8 mouse cellular contexts compared by ENCODE assay signal in genomic region chr1:176999011-176999410, GRCm38 (mm10).
DNase-seq lines count a peak whose midpoint lies in the region; ATAC-seq and TF ChIP-seq lines count a peak whose summit lies in the region.

No protein-coding gene starts in this region.

- no peak overlapping the region for H3K4me2 ChIP-seq in neural tube, embryonic 11.5 days (ENCODE audit: low read depth)

- DNase-seq in kidney, adult 2 months, result peak; percentile 19
- DNase-seq in kidney, adult 9 months, result no peak
- DNase-seq in embryo, embryonic 10 days (ENCODE audit: low spot score), result peak; percentile 82
- DNase-seq in hindlimb bud, embryonic 11.5 days (ENCODE audit: extremely low spot score, low read depth, low spot score), result peak; percentile 67
- peak; percentile 79 for DNase-seq in neural tube, embryonic 11.5 days (ENCODE audit: low spot score)
- DNase-seq in right cerebral cortex, adult 18-20 months, result no peak
- DNase-seq in thymus, postnatal 0 days (ENCODE audit: low spot score), result no peak

- peak; percentile 52 for ATAC-seq in neural tube, embryonic 11.5 days (ENCODE audit: insufficient read depth, low FRiP score, low TSS enrichment)
- no peak for ATAC-seq in erythroblast, adult 5-6 weeks (replicated peaks; ENCODE audit: low FRiP score, poor library complexity, severe bottlenecking)

- no peak for TF ChIP-seq POLR2A in kidney, adult 2 months (IDR thresholded peaks at IDR 0.05; ENCODE audit: low read depth, low read length)

- no peak overlapping the region for H3K4me3 ChIP-seq in kidney, adult 2 months (ENCODE audit: insufficient read depth, low read depth, low read length)
- H3K4me3 ChIP-seq in neural tube, embryonic 11.5 days (ENCODE audit: low read depth, low read length), result no peak overlapping the region

- no peak overlapping the region for H3K9ac ChIP-seq in neural tube, embryonic 11.5 days (ENCODE audit: low read length)

- 62% methylated on average over 6 of the region's 6 CpGs for WGBS in kidney, adult 2 months
- 8% methylated on average over 6 of the region's 6 CpGs for WGBS in neural tube, embryonic 11.5 days

- H3K9me3 ChIP-seq in neural tube, embryonic 11.5 days (ENCODE audit: control insufficient read depth, low read length), result no peaks in the 10 kb centered on the region

- peaks cover 4% of the 10 kb centered on the region; the same call in 1 of the 2 replicates for H3K4me1 ChIP-seq in kidney, adult 2 months (ENCODE audit: control insufficient read depth, insufficient read depth, low read length)
- peaks cover 49% of the 10 kb centered on the region for H3K4me1 ChIP-seq in neural tube, embryonic 11.5 days (ENCODE audit: control insufficient read depth, insufficient read depth, low read length)

- no peaks in the 10 kb centered on the region for H3K27me3 ChIP-seq in kidney, adult 2 months (replicated peaks; ENCODE audit: control insufficient read depth, insufficient read depth, low read length)
- no peaks in the 10 kb centered on the region for H3K27me3 ChIP-seq in neural tube, embryonic 11.5 days (ENCODE audit: control insufficient read depth, insufficient read depth, low read length)

- H3K36me3 ChIP-seq in kidney, adult 2 months (ENCODE audit: control insufficient read depth, insufficient read depth, low read length), result no peaks in the 10 kb centered on the region
- no peaks in the 10 kb centered on the region for H3K36me3 ChIP-seq in neural tube, embryonic 11.5 days (ENCODE audit: control insufficient read depth, insufficient read depth, low read length)

- no peak overlapping the region for H3K27ac ChIP-seq in kidney, adult 2 months (ENCODE audit: insufficient read depth, low read depth, low read length)
- H3K27ac ChIP-seq in neural tube, embryonic 11.5 days (ENCODE audit: low read depth, low read length), result peak overlapping the region; percentile 89; the same call in 1 of the 2 replicates

- 0 out of 2 replicates have a peak, but pooled peaks have one; percentile 12 for TF ChIP-seq CTCF in kidney, adult 2 months (conservative IDR thresholded peaks at IDR 0.05; ENCODE audit: insufficient read depth, insufficient read length, low read depth, low read length)

Comparison
In these comparisons a context has a peak if more than half of its experiments do, and no peak if none do; other contexts are left out.
1. DNase-seq: peak in kidney, adult 2 months (single experiment), embryo, embryonic 10 days (single experiment), hindlimb bud, embryonic 11.5 days (single experiment) and neural tube, embryonic 11.5 days (single experiment); none in kidney, adult 9 months (single experiment), right cerebral cortex, adult 18-20 months (single experiment) and thymus, postnatal 0 days (single experiment).